Mouse (Mus musculus) macrophage (primary cell): Measurements from ENCODE around the gene Rasal2. TPM values are rescaled to one million over a fixed set of nuclear protein-coding genes. Genes with fewer than 3 reads are reported as not detected.

Experiments used
- H3K27ac ChIP-seq: fragments of 350-480 bp; formaldehyde crosslinking; 2 replicates; pipeline ENCODE4 v1.9.0; 2021
- H3K36me3 ChIP-seq: fragments of 350-480 bp; formaldehyde crosslinking; 2 replicates; pipeline ENCODE4 v1.9.0; 2021; ENCODE audit errors: inconsistent target
- H3K4me3 ChIP-seq: fragments of 350-480 bp; formaldehyde crosslinking; 2 replicates; pipeline ENCODE4 v1.9.0; 2021; ENCODE audit errors: inconsistent target
- H3K79me2 ChIP-seq: fragments of 350-480 bp; formaldehyde crosslinking; 2 replicates; pipeline ENCODE4 v1.9.0; 2021; ENCODE audit errors: inconsistent target
- WGBS: methylation state at CpG from one replicate; pipeline ENCODE4 v1.1.7; 2026; ENCODE audit warnings: inconsistent platforms; ENCODE audit not compliant: missing documents; 5-methylcytosine and 5-hydroxymethylcytosine counted together
- polyA plus RNA-seq: library from polyadenylated mRNA; stranded (reverse); fragments of 250-400 nt; gene quantifications from 3 replicates; pipeline ENCODE4 v1.2.4, GENCODE M21; 2018; ENCODE audit warnings: inconsistent platforms

The Rasal2 gene
- polyA plus RNA-seq, 1 experiment from 2014 or later: 1.6 TPM

DNA sequence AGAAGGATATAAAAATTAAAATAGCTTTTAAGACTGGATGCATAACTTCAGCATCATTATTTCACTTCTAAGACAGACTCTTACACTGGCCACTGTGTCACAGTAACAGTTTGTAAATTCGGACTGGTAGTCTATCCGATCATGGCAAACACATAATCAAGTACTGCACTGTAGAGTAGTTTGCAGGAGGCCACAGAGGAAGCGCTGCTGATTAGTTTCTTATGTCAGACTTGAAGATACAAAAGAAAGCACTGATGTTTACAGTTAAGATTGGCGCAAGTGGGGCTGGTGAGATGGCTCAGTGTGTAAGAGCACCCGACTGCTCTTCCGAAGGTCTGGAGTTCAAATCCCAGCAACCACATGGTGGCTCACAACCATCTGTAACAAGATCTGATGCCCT, 187.4 kb downstream of the Rasal2 start:
- Histone ChIP-seq H3K27ac (no peak overlapping the region), H3K4me3 (no peak overlapping the region), H3K79me2 (no peaks in the 10 kb centered on the region), H3K36me3 (no peaks in the 10 kb centered on the region)
- WGBS: 90% methylated on average over 4 of the region's 6 CpGs

GRCm38 (mm10) chr1:157220910-157221309, 191.5 kb downstream of the Rasal2 start:
- Histone ChIP-seq H3K36me3 (no peaks in the 10 kb centered on the region), H3K4me3 (no peak overlapping the region), H3K79me2 (no peaks in the 10 kb centered on the region), H3K27ac (no peak overlapping the region)
- WGBS: 80% methylated on average over 3 of the region's 3 CpGs

DNA sequence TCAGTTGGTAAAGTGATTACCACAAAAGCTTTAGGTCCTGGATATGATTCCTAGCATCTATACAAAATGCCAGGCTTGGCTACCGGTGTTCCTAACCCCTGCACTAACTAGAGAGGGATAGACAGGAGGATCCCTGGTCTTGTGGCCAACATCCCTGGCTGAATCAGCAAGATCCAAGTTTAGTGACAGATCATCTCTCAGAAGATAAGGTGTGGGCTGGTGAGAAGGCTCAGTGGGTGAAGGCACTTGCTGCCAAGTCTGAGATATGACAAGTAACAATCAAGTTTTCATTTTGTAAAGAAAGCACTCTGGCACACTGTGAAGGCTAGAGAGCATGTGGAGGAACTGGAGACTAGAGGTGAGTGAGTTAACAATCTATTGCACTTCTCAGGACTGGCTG, 191.9 kb downstream of the Rasal2 start:
- Histone ChIP-seq H3K27ac (no peak overlapping the region), H3K79me2 (no peaks in the 10 kb centered on the region), H3K4me3 (no peak overlapping the region), H3K36me3 (no peaks in the 10 kb centered on the region)
- 100% methylated on average over 1 of the region's 1 CpGs for WGBS

- no peak overlapping the region for H3K27ac ChIP-seq
- H3K36me3 ChIP-seq: no peaks in the 10 kb centered on the region
- 53% methylated on average over 1 of the region's 1 CpGs for WGBS
- no peak overlapping the region for H3K4me3 ChIP-seq
- H3K79me2 ChIP-seq: no peaks in the 10 kb centered on the region
Measured at GRCm38 (mm10) chr1:157208754-157209153, 203.6 kb downstream of the Rasal2 start.

DNA sequence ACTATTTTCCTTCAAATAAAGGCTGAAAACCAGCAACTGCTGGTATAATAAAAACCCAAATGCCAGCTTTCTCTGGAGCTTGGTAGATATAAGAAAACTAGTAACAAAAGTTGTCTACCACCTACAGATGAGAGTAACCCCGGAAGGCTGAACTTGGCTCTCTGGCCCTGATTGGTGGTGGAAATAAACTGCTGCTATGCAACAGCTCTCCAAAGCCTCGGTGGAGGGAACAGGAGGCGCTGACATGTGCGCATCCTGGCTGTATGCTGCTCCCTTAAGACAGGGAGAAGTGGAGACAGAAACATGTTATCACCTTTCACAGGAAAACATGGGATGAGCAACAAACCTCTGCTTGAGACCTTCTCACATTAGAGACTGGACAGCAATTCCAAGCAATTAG, 206.7 kb downstream of the Rasal2 start:
- WGBS: 90% methylated on average over 4 of the region's 4 CpGs

DNA sequence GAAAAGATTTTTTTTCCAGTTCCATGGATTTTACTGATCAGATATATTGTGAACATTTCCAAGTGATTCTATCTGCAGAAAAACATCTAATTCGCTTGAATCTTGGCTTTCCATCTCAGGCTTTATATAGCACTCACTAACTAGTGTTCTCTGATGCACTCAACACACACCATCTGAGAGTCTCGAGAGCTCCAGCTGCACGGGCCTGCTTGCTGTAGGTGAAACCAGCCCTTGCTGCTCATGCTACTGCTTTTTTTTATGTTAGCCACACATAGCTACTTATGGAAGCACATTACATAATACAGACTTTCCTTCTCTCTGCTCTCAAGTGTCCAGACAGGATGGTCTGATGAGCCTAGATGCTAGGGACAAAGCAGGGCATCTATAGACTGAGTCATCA, 229.4 kb downstream of the Rasal2 start:
- H3K79me2 ChIP-seq: no peaks in the 10 kb centered on the region
- H3K4me3 ChIP-seq: no peak overlapping the region
- no peaks in the 10 kb centered on the region for H3K36me3 ChIP-seq
- WGBS: 90% methylated on average over 3 of the region's 3 CpGs
- H3K27ac ChIP-seq: no peak overlapping the region

More for the DNA sequence above, 206.7 kb downstream of the Rasal2 start:
- no peak overlapping the region for H3K27ac ChIP-seq
- H3K36me3 ChIP-seq: no peaks in the 10 kb centered on the region
- H3K79me2 ChIP-seq: no peaks in the 10 kb centered on the region
- no peak overlapping the region for H3K4me3 ChIP-seq

- no peaks in the 10 kb centered on the region for H3K79me2 ChIP-seq
- H3K4me3 ChIP-seq: no peak overlapping the region
- no peak overlapping the region for H3K27ac ChIP-seq
- WGBS: 100% methylated on average over 4 of the region's 5 CpGs
- H3K36me3 ChIP-seq: no peaks in the 10 kb centered on the region
Measured at GRCm38 (mm10) chr1:157182431-157182830, 230.0 kb downstream of the Rasal2 start.

- Histone ChIP-seq H3K4me3 (no peak overlapping the region), H3K36me3 (no peaks in the 10 kb centered on the region), H3K27ac (no peak overlapping the region), H3K79me2 (no peaks in the 10 kb centered on the region)
Measured at GRCm38 (mm10) chr1:157181081-157181480, 231.3 kb downstream of the Rasal2 start.

GRCm38 (mm10) chr1:157178988-157179764, 233.2 kb downstream of the Rasal2 start:
- WGBS: 80% methylated on average over 8 of the region's 9 CpGs

DNA sequence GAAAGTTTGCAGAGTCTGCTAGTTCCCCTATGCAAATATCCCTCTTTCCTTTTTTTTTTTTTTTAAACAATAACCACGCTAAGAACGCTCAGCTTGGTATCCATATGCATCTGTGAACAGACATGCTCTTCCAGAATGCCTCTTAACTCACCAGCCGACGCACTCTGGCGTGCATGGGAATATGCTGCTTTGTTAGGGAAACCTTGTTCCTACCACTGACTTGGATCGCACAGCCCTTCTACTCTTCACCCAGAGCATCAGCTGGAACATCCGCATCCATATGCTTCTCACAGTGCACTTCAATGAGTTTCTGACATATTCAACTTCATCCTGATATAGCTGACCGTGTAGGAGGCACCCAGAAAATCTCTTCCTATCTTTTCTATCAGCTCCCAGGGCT, 243.1 kb downstream of the Rasal2 start:
- WGBS: 94% methylated on average over 8 of the region's 8 CpGs
- no peaks in the 10 kb centered on the region for H3K79me2 ChIP-seq
- no peak overlapping the region for H3K27ac ChIP-seq
- no peaks in the 10 kb centered on the region for H3K36me3 ChIP-seq
- no peak overlapping the region for H3K4me3 ChIP-seq

More at GRCm38 (mm10) chr1:157178988-157179764, 233.2 kb downstream of the Rasal2 start:
- H3K79me2 ChIP-seq: no peaks in the 10 kb centered on the region
- H3K36me3 ChIP-seq: no peaks in the 10 kb centered on the region
- no peak overlapping the region for H3K27ac ChIP-seq
- no peak overlapping the region for H3K4me3 ChIP-seq

DNA sequence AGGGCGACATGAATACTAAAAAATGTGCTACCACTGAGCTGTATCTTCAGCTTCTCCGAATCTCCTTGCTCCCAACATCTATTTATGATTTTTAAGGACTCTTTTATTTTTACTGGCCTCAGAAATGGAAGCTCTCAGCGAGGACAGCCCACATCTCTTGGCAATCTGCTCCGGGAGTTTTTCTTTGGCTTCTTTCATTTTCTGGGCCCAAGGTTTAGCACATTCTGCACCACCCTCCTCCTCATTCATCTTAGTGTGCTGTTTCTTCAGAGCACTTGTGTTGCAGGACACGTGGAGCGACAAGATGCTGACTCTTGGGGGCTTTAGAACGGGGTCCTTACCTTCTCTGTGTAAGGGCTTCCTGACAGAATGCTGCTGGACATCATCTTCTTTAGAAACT, 243.5 kb downstream of the Rasal2 start:
- Histone ChIP-seq H3K27ac (no peak overlapping the region), H3K36me3 (no peaks in the 10 kb centered on the region), H3K4me3 (no peak overlapping the region), H3K79me2 (no peaks in the 10 kb centered on the region)
- WGBS: 99% methylated on average over 7 of the region's 7 CpGs

DNA sequence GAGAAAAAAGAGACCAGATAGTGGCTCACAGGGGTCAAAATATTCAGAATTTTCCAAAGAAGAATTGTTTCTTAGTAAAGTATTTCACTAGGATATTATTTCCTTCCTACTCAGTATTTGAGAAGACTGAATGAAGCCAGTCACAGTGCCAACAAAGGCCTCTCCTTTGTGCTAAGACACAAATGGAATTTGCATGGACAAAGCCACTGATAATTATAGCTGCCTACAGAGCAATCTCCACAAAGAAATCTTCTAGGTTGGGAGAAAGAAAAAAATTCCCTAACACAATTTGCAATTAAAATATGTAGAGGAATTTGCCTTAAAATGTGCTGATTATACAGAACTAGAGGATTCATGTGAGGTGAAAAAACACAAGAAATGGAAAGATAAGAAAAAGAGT, 258.6 kb downstream of the Rasal2 start:
- no peaks in the 10 kb centered on the region for H3K36me3 ChIP-seq
- H3K79me2 ChIP-seq: no peaks in the 10 kb centered on the region
- no peak overlapping the region for H3K4me3 ChIP-seq
- no peak overlapping the region for H3K27ac ChIP-seq

DNA sequence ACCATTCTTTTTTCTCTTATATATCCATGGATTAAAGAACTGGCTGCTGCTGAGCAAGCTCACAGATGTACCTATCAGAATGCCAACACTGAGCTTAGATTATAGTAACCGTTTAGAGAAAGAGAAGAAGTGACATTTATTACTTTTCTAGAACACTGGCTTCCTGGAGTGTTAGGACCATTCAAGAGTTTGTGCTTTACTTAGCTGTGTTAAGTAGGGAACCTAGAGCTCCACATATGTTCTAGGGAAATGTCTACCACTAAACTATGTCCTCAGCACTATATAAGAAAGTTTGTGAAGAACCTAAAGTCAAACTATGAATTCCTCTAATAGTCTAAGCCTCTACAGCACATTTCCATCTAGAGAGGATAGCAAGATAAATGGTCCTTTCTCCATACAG, 262.3 kb downstream of the Rasal2 start:
- Histone ChIP-seq H3K4me3 (no peak overlapping the region), H3K27ac (no peak overlapping the region)
- WGBS: 92% methylated on average over 1 of the region's 1 CpGs

DNA sequence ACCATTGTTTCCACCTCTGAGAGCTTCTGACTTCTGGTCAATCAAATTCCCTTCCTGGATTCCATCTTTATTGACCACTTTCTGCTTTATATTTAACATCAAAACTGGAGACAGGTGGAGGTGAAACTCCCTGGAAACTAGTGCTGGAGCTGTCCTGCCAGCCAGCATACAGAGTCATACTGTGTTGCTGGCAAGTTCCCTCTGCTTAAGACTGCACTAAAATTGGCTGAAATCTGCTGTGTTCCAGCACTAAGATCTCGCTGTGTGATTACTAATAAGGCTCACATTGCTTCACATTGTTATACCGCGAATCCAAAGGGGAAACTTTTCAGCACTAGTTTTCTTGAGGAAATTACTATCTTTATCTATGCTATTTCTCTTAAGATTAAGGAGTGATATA, 267.8 kb downstream of the Rasal2 start:
- Histone ChIP-seq H3K79me2 (no peaks in the 10 kb centered on the region), H3K36me3 (no peaks in the 10 kb centered on the region), H3K4me3 (no peak overlapping the region), H3K27ac (no peak overlapping the region)
- 93% methylated on average over 3 of the region's 3 CpGs for WGBS

More for the DNA sequence above, 262.3 kb downstream of the Rasal2 start:
- Histone ChIP-seq H3K36me3 (no peaks in the 10 kb centered on the region), H3K79me2 (no peaks in the 10 kb centered on the region)

GRCm38 (mm10) chr1:157143326-157143932, 269.0 kb downstream of the Rasal2 start:
- H3K79me2 ChIP-seq: no peaks in the 10 kb centered on the region
- 82% methylated on average over 7 of the region's 7 CpGs for WGBS
- H3K27ac ChIP-seq: no peak overlapping the region
- no peak overlapping the region for H3K4me3 ChIP-seq
- no peaks in the 10 kb centered on the region for H3K36me3 ChIP-seq
